Mouse (Mus musculus) retina, adult 2 months (tissue): ENCODE data around the gene Spata22.
A peak's percentile ranks its signal among the peaks of the same experiment; 100 is the strongest.
"Not testable (repeated sequence)": the region's sequence is repeated elsewhere in the genome, so short reads cannot be mapped to it uniquely, and the experiment has no call there.

ENCODE experiments used
- DNase-seq: peaks from one replicate; pipeline ENCODE4 v3.0.0-alpha.2; 2012; ENCODE audit warnings: low read depth, low spot score

Spata22 gene

GRCm38 (mm10) chr11:73329442-73329841 is at the start of gene Spata22, which contains the start of the genes Aspa and Gm49340:
Gene Spata22, plus strand, starts transcription at chr11:73329741.
Gene Aspa, minus strand, starts transcription at chr11:73329596.
Gene Gm49340, plus strand, starts transcription at chr11:73329741.
- DNase-seq = no peak

- DNase-seq = no peak
These were observed 48.8 kb upstream of the Spata22 start for GRCm38 (mm10) chr11:73280710-73281109.

GRCm38 (mm10) chr11:73281528-73282027 is 48.0 kb upstream of the Spata22 start:
- peak; percentile 38 for DNase-seq

GRCm38 (mm10) chr11:73283369-73283768 is 46.2 kb upstream of the Spata22 start:
- DNase-seq = no peak

- DNase-seq = no peak
These were observed 45.6 kb upstream of the Spata22 start for GRCm38 (mm10) chr11:73283926-73284325.

GRCm38 (mm10) chr11:73284351-73284750 is 45.2 kb upstream of the Spata22 start:
- no peak for DNase-seq

- no peak for DNase-seq
These were observed 39.9 kb upstream of the Spata22 start for GRCm38 (mm10) chr11:73289621-73290020.

- DNase-seq = no peak
These were observed 26.4 kb upstream of the Spata22 start for GRCm38 (mm10) chr11:73303123-73303522.

GRCm38 (mm10) chr11:73315961-73316360 is 13.6 kb upstream of the Spata22 start:
- DNase-seq = no peak

GRCm38 (mm10) chr11:73318581-73318980 is 11.0 kb upstream of the Spata22 start:
- DNase-seq = not testable (repeated sequence)

GRCm38 (mm10) chr11:73321064-73321463 is 8.5 kb upstream of the Spata22 start:
- not testable (repeated sequence) for DNase-seq

- DNase-seq = no peak
These were observed 5.4 kb upstream of the Spata22 start for GRCm38 (mm10) chr11:73323906-73324830.

- DNase-seq = no peak
These were observed 3.1 kb upstream of the Spata22 start for GRCm38 (mm10) chr11:73326485-73326886.

GRCm38 (mm10) chr11:73327361-73327760 is 2.2 kb upstream of the Spata22 start:
- no peak for DNase-seq

- DNase-seq = no peak
These were observed 3.8 kb downstream of the Spata22 start for GRCm38 (mm10) chr11:73333357-73333756.

- DNase-seq = no peak
These were observed 7.4 kb downstream of the Spata22 start for GRCm38 (mm10) chr11:73336919-73337318.

GRCm38 (mm10) chr11:73350483-73350882 is 20.9 kb downstream of the Spata22 start, which contains the start of gene Olfr20:
Gene Olfr20, plus strand, starts transcription at chr11:73350783.
- no peak for DNase-seq

GRCm38 (mm10) chr11:73370946-73371345 is 41.4 kb downstream of the Spata22 start, which contains the start of gene Olfr376:
Gene Olfr376, plus strand, starts transcription at chr11:73371246.
- DNase-seq = no peak

GRCm38 (mm10) chr11:73395374-73395773 is 65.8 kb downstream of the Spata22 start:
- no peak for DNase-seq
